In the genomic region with DNA sequence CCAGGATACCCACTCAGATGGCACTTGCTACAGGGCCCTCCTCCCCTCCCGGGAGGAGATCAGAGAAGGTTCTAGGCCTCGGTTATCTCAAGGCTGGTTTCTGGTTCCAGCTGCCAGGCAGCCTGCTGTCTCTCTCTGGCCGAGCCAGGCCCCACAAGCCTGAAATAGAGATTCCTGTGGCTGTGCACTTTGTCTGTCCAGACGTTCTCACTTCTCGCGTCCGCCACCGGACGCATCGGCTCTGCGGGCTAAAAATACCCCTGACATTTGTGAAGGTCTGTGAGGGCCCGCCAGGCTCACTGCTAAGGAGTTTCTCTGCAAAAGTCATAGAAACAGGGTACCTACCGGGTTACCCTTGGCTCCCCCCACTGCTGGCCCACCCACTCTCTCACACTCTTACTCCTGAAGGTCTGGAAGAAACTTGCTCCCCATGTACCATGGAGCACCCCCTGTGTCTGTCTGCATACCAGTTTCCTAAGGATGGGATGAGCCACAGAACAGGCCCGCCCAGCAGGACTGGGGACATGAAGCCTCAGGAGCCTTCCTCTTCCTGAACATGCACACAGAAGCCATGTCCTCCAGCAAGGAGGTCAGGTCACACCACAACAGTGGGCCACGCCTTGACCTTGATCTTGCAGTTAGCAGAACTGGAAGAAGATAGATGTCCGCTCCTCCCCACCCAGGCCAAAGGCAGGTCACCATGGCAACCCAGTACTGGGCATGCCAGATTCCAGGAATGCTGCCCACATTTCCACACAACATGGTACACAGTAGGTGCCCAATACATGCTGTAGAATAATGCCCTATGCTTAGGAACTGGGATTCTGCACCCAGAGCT, we compare ENCODE assay signal across 12 mouse cellular contexts. TPM values are rescaled to one million over a fixed set of nuclear protein-coding genes. Genes with fewer than 3 reads are reported as not detected.
DNase-seq lines count a peak whose midpoint lies in the region; ATAC-seq and TF ChIP-seq lines count a peak whose summit lies in the region.
"Had no signal": no experiment of that assay in that cellular context is flagged by ENCODE, and none has a peak within 500 bp of the region (broad histone marks: within the 10 kb centered on the region; RNA-seq: fewer than 3 reads in every experiment).

No protein-coding gene starts in this region.

- H3K4me3 ChIP-seq in intestine, embryonic 16.5 days (ENCODE audit: low read length), result no peak overlapping the region
- no peak overlapping the region for H3K4me3 ChIP-seq in intestine, embryonic 15.5 days (replicated peaks)
- H3K4me3 ChIP-seq in E14TG2a.4 (replicated peaks; ENCODE audit: low read length), result peak overlapping the region; percentile 50
- no peak overlapping the region for H3K4me3 ChIP-seq in heart, embryonic 14.5 days (ENCODE audit: control insufficient read depth in 1 of 2, insufficient read depth in 1 of 2, low read depth in 1 of 2, low read length in 2 of 2)
- H3K4me3 ChIP-seq in thymus, adult 2 months (ENCODE audit: control insufficient read depth, insufficient read depth, low read length), result no peak overlapping the region
- H3K4me3 ChIP-seq: limb, embryonic 13.5 days had no signal

- H3K27me3 ChIP-seq in intestine, embryonic 16.5 days (replicated peaks; ENCODE audit: control insufficient read depth, insufficient read depth, low read length), result peaks cover 2% of the 10 kb centered on the region; the same call in 1 of the 2 replicates
- no peaks in the 10 kb centered on the region for H3K27me3 ChIP-seq in intestine, embryonic 15.5 days (replicated peaks)
- H3K27me3 ChIP-seq in E14TG2a.4 (ENCODE audit: insufficient read depth, low read length), result peaks cover 14% of the 10 kb centered on the region
- H3K27me3 ChIP-seq in heart, embryonic 14.5 days (ENCODE audit: control insufficient read depth, insufficient read depth, low read length), result no peaks in the 10 kb centered on the region
- no peaks in the 10 kb centered on the region for H3K27me3 ChIP-seq in thymus, adult 2 months (ENCODE audit: control insufficient read depth, insufficient read depth, low read length)
- H3K27me3 ChIP-seq: limb, embryonic 13.5 days had no signal

- 66% methylated on average over 16 of the region's 16 CpGs for WGBS in intestine, embryonic 16.5 days
- WGBS in intestine, embryonic 15.5 days, result 70% methylated on average over 16 of the region's 16 CpGs
- WGBS in heart, embryonic 14.5 days, result 23% methylated on average over 16 of the region's 16 CpGs
- 83% methylated on average over 16 of the region's 16 CpGs for WGBS in thymus, adult 2 months

- 0 out of 2 replicates have a peak overlapping the region, but pooled peaks have one; percentile 3 for H3K9ac ChIP-seq in intestine, embryonic 16.5 days (ENCODE audit: low read depth, low read length)
- no peak overlapping the region for H3K9ac ChIP-seq in intestine, embryonic 15.5 days
- H3K9ac ChIP-seq in heart, embryonic 14.5 days (ENCODE audit: low read length), result peak overlapping the region; percentile 60; the same call in 1 of the 2 replicates
- H3K9ac ChIP-seq: limb, embryonic 13.5 days had no signal

- no peak overlapping the region; the same call in 1 of the 2 replicates for H3K27ac ChIP-seq in intestine, embryonic 16.5 days (ENCODE audit: low read length)
- no peak overlapping the region for H3K27ac ChIP-seq in intestine, embryonic 15.5 days
- peak overlapping the region; percentile 98 to 99 for H3K27ac ChIP-seq in heart, embryonic 14.5 days (replicated peaks in 1 of 2; ENCODE audit: control insufficient read depth in 1 of 2, insufficient read depth in 1 of 2, low read depth in 2 of 2, low read length in 2 of 2)
- no peak overlapping the region for H3K27ac ChIP-seq in thymus, adult 2 months (ENCODE audit: control insufficient read depth, insufficient read depth, low read length)
- H3K27ac ChIP-seq: limb, embryonic 13.5 days had no signal

- ATAC-seq in intestine, embryonic 16.5 days, result no peak; the same call in 1 of the 2 replicates
- ATAC-seq in intestine, embryonic 15.5 days, result no peak
- ATAC-seq in heart, embryonic 14.5 days (ENCODE audit: insufficient number of reproducible peaks, insufficient read depth, low FRiP score, low read depth), result peak; percentile 77
- ATAC-seq: intestine, postnatal 0 days had no signal

- H3K4me1 ChIP-seq in intestine, embryonic 16.5 days (ENCODE audit: control insufficient read depth, insufficient read depth, low read length), result 0 out of 2 replicates have a peak, but pooled peaks cover 4% of the 10 kb centered on the region
- no peaks in the 10 kb centered on the region; the same call in 1 of the 2 replicates for H3K4me1 ChIP-seq in intestine, embryonic 15.5 days (replicated peaks)
- H3K4me1 ChIP-seq in E14TG2a.4 (replicated peaks; ENCODE audit: low read depth, low read length), result peaks cover 51% of the 10 kb centered on the region
- H3K4me1 ChIP-seq in heart, embryonic 14.5 days (ENCODE audit: control insufficient read depth in 2 of 2, insufficient read depth in 2 of 2, low read length in 2 of 2), result peaks cover 26 to 28% of the 10 kb centered on the region in 2 experiments
- no peaks in the 10 kb centered on the region for H3K4me1 ChIP-seq in thymus, adult 2 months (replicated peaks; ENCODE audit: control insufficient read depth, insufficient read depth, low read length)
- H3K4me1 ChIP-seq: limb, embryonic 13.5 days had no signal

- no peaks in the 10 kb centered on the region for H3K36me3 ChIP-seq in intestine, embryonic 16.5 days (ENCODE audit: control insufficient read depth, insufficient read depth, low read length)
- no peaks in the 10 kb centered on the region for H3K36me3 ChIP-seq in intestine, embryonic 15.5 days
- no peaks in the 10 kb centered on the region for H3K36me3 ChIP-seq in E14TG2a.4 (ENCODE audit: insufficient read depth, low read length)
- H3K36me3 ChIP-seq in heart, embryonic 14.5 days (ENCODE audit: control insufficient read depth, insufficient read depth, low read length), result no peaks in the 10 kb centered on the region
- H3K36me3 ChIP-seq in thymus, adult 2 months (ENCODE audit: control insufficient read depth, insufficient read depth, low read length), result no peaks in the 10 kb centered on the region
- H3K36me3 ChIP-seq: limb, embryonic 13.5 days had no signal

- no peak overlapping the region for H3K4me2 ChIP-seq in intestine, embryonic 16.5 days (ENCODE audit: low read depth, low read length)
- H3K4me2 ChIP-seq in intestine, embryonic 15.5 days (replicated peaks), result no peak overlapping the region
- peak overlapping the region; percentile 30 for H3K4me2 ChIP-seq in heart, embryonic 14.5 days (ENCODE audit: low read length)
- H3K4me2 ChIP-seq: limb, embryonic 13.5 days had no signal

- TF ChIP-seq CTCF in E14TG2a.4 (conservative IDR thresholded peaks at IDR 0.05; ENCODE audit: low read length), result no peak
- no peak for TF ChIP-seq CTCF in thymus, adult 2 months (IDR thresholded peaks at IDR 0.05; ENCODE audit: borderline replicate concordance, control insufficient read depth, extremely low read depth, insufficient read depth, low read length, poor library complexity)

- H3K9me3 ChIP-seq in intestine, embryonic 16.5 days (ENCODE audit: control insufficient read depth, low read length), result no peaks in the 10 kb centered on the region
- H3K9me3 ChIP-seq in intestine, embryonic 15.5 days, result no peaks in the 10 kb centered on the region
- no peaks in the 10 kb centered on the region for H3K9me3 ChIP-seq in E14TG2a.4 (ENCODE audit: low read length)
- no peaks in the 10 kb centered on the region for H3K9me3 ChIP-seq in heart, embryonic 14.5 days (ENCODE audit: control insufficient read depth, low read length)
- H3K9me3 ChIP-seq: limb, embryonic 13.5 days had no signal

- no peak for TF ChIP-seq POLR2A in thymus, adult 2 months (IDR thresholded peaks at IDR 0.05; ENCODE audit: control insufficient read depth, extremely low read depth, insufficient read depth, low read length, poor library complexity)

- DNase-seq in brain, adult 2 months (ENCODE audit: low read depth, low spot score), result peak; percentile 52
- DNase-seq in cerebellum, adult 9-10 months, result no peak
- DNase-seq in thymus, adult 18-20 months, result no peak
- no peak for DNase-seq in thymus, adult 2 months
- DNase-seq: cerebellum, adult 8-10 months had no signal

RNA-seq across cellular contexts. Expression of a gene that starts 21.3 kb away (rescaled TPM):
- polyA plus RNA-seq in intestine, embryonic 16.5 days (2015; fragmentation: Nextera tagmentation; extraction: Ambion mirVana), result 4.3 and 4.8 TPM in 2 replicates
- 6.9 and 7.1 TPM in 2 replicates for polyA plus RNA-seq in intestine, embryonic 15.5 days (2015; fragmentation: Nextera tagmentation; extraction: Ambion mirVana)
- polyA plus RNA-seq in heart, embryonic 14.5 days (2014; fragmentation: Nextera tagmentation; extraction: Ambion mirVana), result 6.4 and 7.9 TPM in 2 replicates
- polyA plus RNA-seq in thymus, adult 2 months (2012; rRNA removed), result 0.18 and 0.75 TPM in 2 replicates

RNA-seq across cellular contexts. Expression of a gene that starts 29.6 kb away (rescaled TPM):
- 0.87 and 1.9 TPM in 2 replicates for polyA plus RNA-seq in intestine, embryonic 16.5 days (2015; fragmentation: Nextera tagmentation; extraction: Ambion mirVana)
- 0.45 and 0.62 TPM in 2 replicates for polyA plus RNA-seq in intestine, embryonic 15.5 days (2015; fragmentation: Nextera tagmentation; extraction: Ambion mirVana)
- polyA plus RNA-seq in heart, embryonic 14.5 days (2014; fragmentation: Nextera tagmentation; extraction: Ambion mirVana), result 10,198 and 10,957 TPM in 2 replicates
- polyA plus RNA-seq in thymus, adult 2 months (2012; rRNA removed), result 0.79 and 169 TPM in 2 replicates
- polyA plus RNA-seq: C2C12; intestine, postnatal 0 days had no signal

Comparison
In these comparisons a context has a peak if more than half of its experiments do, and no peak if none do; other contexts are left out.
1. H3K27ac ChIP-seq: peak in heart, embryonic 14.5 days (2 of 2); none in intestine, embryonic 16.5 days (single experiment), intestine, embryonic 15.5 days (single experiment) and thymus, adult 2 months (single experiment).